Mouse (Mus musculus): ENCODE results near the gene Vmn2r73. TPM values are rescaled to one million over a fixed set of nuclear protein-coding genes. Genes with fewer than 3 reads are reported as not detected.
"Not testable (repeated sequence)": the region's sequence is repeated elsewhere in the genome, so short reads cannot be mapped to it uniquely, and the experiment has no call there.

The Vmn2r73 gene
- not detected in 2 replicates for polyA plus RNA-seq (2015; fragmentation: Nextera tagmentation; extraction: Ambion mirVana)

DNA sequence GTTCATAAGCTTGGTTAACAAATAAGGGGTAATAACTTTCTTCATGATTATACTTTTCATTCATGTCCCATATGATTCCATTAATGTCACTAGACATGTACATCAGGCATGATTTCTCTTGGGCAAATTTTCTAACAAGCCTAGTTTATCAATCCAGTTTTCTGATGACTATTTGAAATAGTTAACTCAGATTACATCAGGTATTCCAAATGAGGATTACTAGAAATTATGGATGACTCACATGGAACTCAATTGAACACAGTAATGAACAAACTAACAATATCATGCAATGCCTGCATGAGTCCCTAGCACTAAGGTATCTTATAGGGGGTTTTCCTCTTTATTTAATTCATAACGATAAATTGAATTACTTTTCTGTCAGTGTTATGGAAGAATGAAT is at the start of gene Vmn2r73:
Gene Vmn2r73, minus strand, starts transcription at position 101 of the 400 bp plus-strand sequence.
- no peaks in the 10 kb centered on the region for H3K36me3 ChIP-seq (ENCODE audit: control insufficient read depth, insufficient read depth, low read length)
- H3K4me3 ChIP-seq (replicated peaks; ENCODE audit: low read length), result no peak within 1 kb of the TSS
- WGBS, result 70% methylated on average over 1 of the region's 1 CpGs
- no peaks in the 10 kb centered on the region for H3K27me3 ChIP-seq (ENCODE audit: control insufficient read depth, insufficient read depth, low read length)
- H3K4me1 ChIP-seq (ENCODE audit: control insufficient read depth, insufficient read depth, low read length), result no peaks in the 10 kb centered on the region
- H3K4me2 ChIP-seq (ENCODE audit: low read depth, low read length), result no peak within 1 kb of the TSS
- ATAC-seq (ENCODE audit: insufficient read depth, low FRiP score), result no peak
- no peak within 1 kb of the TSS for H3K27ac ChIP-seq (ENCODE audit: low read length)
- no peak within 1 kb of the TSS for H3K9ac ChIP-seq (ENCODE audit: low read length)
- H3K9me3 ChIP-seq (replicated peaks; ENCODE audit: control insufficient read depth, low read length), result no peaks in the 10 kb centered on the region

DNA sequence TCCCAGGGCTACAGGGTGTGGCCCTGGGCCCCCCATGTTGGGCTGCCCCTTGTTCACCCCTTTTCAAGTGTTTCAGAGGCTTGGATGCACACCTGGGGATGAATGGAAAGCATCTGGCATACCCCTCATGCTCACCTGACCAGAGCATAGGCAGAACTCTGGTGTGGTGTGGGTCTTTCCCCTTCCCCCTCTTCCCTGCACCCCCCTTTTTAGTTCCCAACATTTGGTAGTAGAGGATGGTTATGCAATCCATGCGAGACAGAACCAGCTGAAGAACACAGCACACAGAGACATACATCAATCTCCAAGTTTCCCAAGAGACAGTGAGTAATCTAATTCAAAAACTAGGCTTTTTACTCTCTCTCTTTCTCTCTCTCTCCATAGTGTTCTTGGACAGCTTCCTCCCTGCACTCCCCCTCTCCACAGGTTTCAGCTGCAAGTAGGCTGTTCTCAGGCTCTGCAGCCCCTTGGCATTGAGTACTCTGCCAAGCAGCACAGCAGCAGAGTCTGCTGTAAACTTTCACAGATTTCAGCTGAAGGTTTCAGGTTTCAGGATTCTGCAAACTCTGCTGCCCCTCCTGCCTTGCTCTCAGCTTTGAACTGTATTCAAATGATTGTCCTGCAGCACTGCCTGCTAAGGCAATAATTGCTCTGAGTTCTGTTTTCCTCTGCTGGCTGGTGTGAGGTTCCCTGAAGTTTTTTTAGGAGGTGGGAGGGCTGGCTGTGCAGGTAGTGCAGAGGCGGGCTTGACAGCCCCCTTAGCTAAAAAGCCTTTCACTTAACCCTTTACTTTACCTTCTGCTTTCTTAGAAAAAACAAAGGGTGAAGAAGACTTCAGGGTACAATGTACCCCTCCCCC is 35.7 kb downstream of the Vmn2r73 start:
- Histone ChIP-seq H3K4me2 (ENCODE audit: low read depth, low read length) (no peak overlapping the region), H3K4me1 (ENCODE audit: control insufficient read depth, insufficient read depth, low read length) (no peaks in the 10 kb centered on the region), H3K27ac (ENCODE audit: low read length) (no peak overlapping the region), H3K9me3 (replicated peaks; ENCODE audit: control insufficient read depth, low read length) (no peaks in the 10 kb centered on the region), H3K9ac (ENCODE audit: low read length) (no peak overlapping the region), H3K27me3 (ENCODE audit: control insufficient read depth, insufficient read depth, low read length) (no peaks in the 10 kb centered on the region), H3K4me3 (replicated peaks; ENCODE audit: low read length) (no peak overlapping the region), H3K36me3 (ENCODE audit: control insufficient read depth, insufficient read depth, low read length) (no peaks in the 10 kb centered on the region)
- 4% methylated on average over 2 of the region's 2 CpGs for WGBS
- ATAC-seq (ENCODE audit: insufficient read depth, low FRiP score), result no peak

DNA sequence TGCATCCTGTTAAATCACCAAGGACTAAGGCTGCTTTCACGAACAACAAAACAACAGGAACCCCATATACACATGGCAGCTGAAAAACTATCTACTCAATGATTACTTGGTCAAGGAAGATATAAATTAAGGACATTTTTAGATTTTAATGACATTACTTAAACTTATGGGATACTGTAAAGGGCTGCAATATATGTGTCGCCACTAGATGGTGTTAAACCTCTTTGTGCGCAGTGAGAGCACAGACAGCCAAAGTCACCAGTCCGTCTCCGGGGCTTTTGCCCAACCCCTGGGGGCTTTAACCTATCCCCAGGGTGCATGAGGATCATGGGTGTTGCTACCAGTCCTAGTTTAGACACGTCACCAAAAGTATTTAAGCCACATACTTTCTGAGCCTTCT is 58.0 kb downstream of the Vmn2r73 start:
- H3K27ac ChIP-seq (ENCODE audit: low read length); ATAC-seq (ENCODE audit: insufficient read depth, low FRiP score); H3K4me2 ChIP-seq (ENCODE audit: low read depth, low read length); H3K4me3 ChIP-seq (replicated peaks; ENCODE audit: low read length); H3K36me3 ChIP-seq (ENCODE audit: control insufficient read depth, insufficient read depth, low read length); H3K9ac ChIP-seq (ENCODE audit: low read length); H3K27me3 ChIP-seq (ENCODE audit: control insufficient read depth, insufficient read depth, low read length); H3K4me1 ChIP-seq (ENCODE audit: control insufficient read depth, insufficient read depth, low read length); H3K9me3 ChIP-seq (replicated peaks; ENCODE audit: control insufficient read depth, low read length): not testable (repeated sequence)
- 16% methylated on average over 6 of the region's 6 CpGs for WGBS

Other genes starting within 250 kb of the Vmn2r73 start
- not detected in 2 replicates for gene Vmn2r72, start 121.2 kb downstream of the Vmn2r73 start, polyA plus RNA-seq (2015; fragmentation: Nextera tagmentation; extraction: Ambion mirVana)
- not detected in 2 replicates for gene Vmn2r74, start 85.4 kb upstream of the Vmn2r73 start, polyA plus RNA-seq (2015; fragmentation: Nextera tagmentation; extraction: Ambion mirVana)